Comparison of ENCODE assay signal across 16 mouse cellular contexts in genomic region chr2:28272218-28272965, GRCm38 (mm10).
A peak's percentile ranks its signal among the peaks of the same experiment; 100 is the strongest.
DNase-seq lines count a peak whose midpoint lies in the region; ATAC-seq and TF ChIP-seq lines count a peak whose summit lies in the region.
"Had no signal": no experiment of that assay in that cellular context is flagged by ENCODE, and none has a peak within 500 bp of the region (broad histone marks: within the 10 kb centered on the region; RNA-seq: fewer than 3 reads in every experiment).

No protein-coding gene starts in this region.

- H3K27ac ChIP-seq in left cerebral cortex, adult 2 months = peak overlapping the region; percentile 89
- H3K27ac ChIP-seq: embryonic facial prominence, embryonic 10.5 days; kidney, embryonic 15.5 days had no signal

- TF ChIP-seq CTCF in left cerebral cortex, adult 2 months (IDR thresholded peaks at IDR 0.05) = no peak

- intact Hi-C loops in left cerebral cortex, adult 2 months (cut with DNase I) = loop anchor here (1.0 to 5.0 kb wide), 2 partner anchors 32 to 45 kb away; no protein-coding TSS in a partner anchor
- intact Hi-C loops in left cerebral cortex, postnatal 14 days (cut with DNase I) = no loop called here

- no peak for DNase-seq in frontal cortex, postnatal 10 days (ENCODE audit: low spot score in 2 of 2)
- peak; percentile 53 to 57 for DNase-seq in left cerebral cortex, adult 2 months (ENCODE audit: extremely low spot score in 1 of 2, low spot score in 2 of 2)
- DNase-seq in left cerebral cortex, adult 11 months (ENCODE audit: low spot score) = no peak
- DNase-seq in left cerebral cortex, postnatal 14 days (ENCODE audit: low spot score in 2 of 2) = peak; percentile 45 to 75
- peak; percentile 91 for DNase-seq in telencephalon, adult 2 months (ENCODE audit: low read depth, low spot score)
- DNase-seq in spleen, postnatal 10 days (ENCODE audit: low spot score in 2 of 2) = no peak
- DNase-seq in heart, adult 8-10 months (ENCODE audit: low spot score) = no peak
- DNase-seq: cerebellum, postnatal 25 days; gastrocnemius, postnatal 25 days; heart, postnatal 14 days; lung, adult 18-20 months; lung, postnatal 36 days had no signal

- H3K4me3 ChIP-seq in left cerebral cortex, adult 2 months = no peak overlapping the region
- H3K4me3 ChIP-seq: embryonic facial prominence, embryonic 10.5 days; kidney, embryonic 15.5 days had no signal

- ATAC-seq in frontal cortex, adult (ENCODE audit: low TSS enrichment) = peak; percentile 83
- ATAC-seq: forebrain, embryonic 14.5 days had no signal

Comparison
In these comparisons a context has a peak if more than half of its experiments do, and no peak if none do; other contexts are left out.
1. DNase-seq: peak in left cerebral cortex, adult 2 months (2 of 2), left cerebral cortex, postnatal 14 days (2 of 2) and telencephalon, adult 2 months (single experiment); none in frontal cortex, postnatal 10 days (0 of 2), left cerebral cortex, adult 11 months (single experiment), spleen, postnatal 10 days (0 of 2) and heart, adult 8-10 months (single experiment).